Mouse (Mus musculus) kidney, postnatal 25 days (tissue): Measurements from ENCODE around the gene Pdgfb.

Experiments
- DNase-seq, 2 experiments: peaks; one replicate each; pipeline ENCODE4 v3.0.0; 2021; ENCODE audit warnings: mixed read lengths in 2 of 2

The Pdgfb gene

GRCm38 (mm10) chr15:80014321-80015210 is at the start of gene Pdgfb:
Pdgfb (minus strand) TSS chr15:80014977.
- DNase-seq, result peak; percentile 81 to 90

GRCm38 (mm10) chr15:80062821-80063220 is 48.0 kb upstream of the Pdgfb start:
- DNase-seq, result peak in 1 of 2 experiments; percentile 40

- no peak for DNase-seq
These were observed 47.6 kb upstream of the Pdgfb start for GRCm38 (mm10) chr15:80062339-80062738.

- DNase-seq, result peak in 1 of 2 experiments; percentile 45
These were observed 46.3 kb upstream of the Pdgfb start for GRCm38 (mm10) chr15:80061071-80061550.

- peak; percentile 35 to 67 for DNase-seq
These were observed 45.7 kb upstream of the Pdgfb start for GRCm38 (mm10) chr15:80060356-80061070.

GRCm38 (mm10) chr15:80059606-80060005 is 44.8 kb upstream of the Pdgfb start:
- DNase-seq, result peak; percentile 62 to 83

- no peak for DNase-seq
These were observed 43.4 kb upstream of the Pdgfb start for GRCm38 (mm10) chr15:80058151-80058550.

GRCm38 (mm10) chr15:80054034-80054710 is 39.4 kb upstream of the Pdgfb start:
- peak; percentile 23 to 69 for DNase-seq

GRCm38 (mm10) chr15:80053381-80054033 is 38.7 kb upstream of the Pdgfb start:
- peak; percentile 56 to 66 for DNase-seq

GRCm38 (mm10) chr15:80051782-80052181 is 37.0 kb upstream of the Pdgfb start:
- DNase-seq, result no peak

GRCm38 (mm10) chr15:80051092-80051761 is 36.5 kb upstream of the Pdgfb start:
- peak in 1 of 2 experiments; percentile 55 for DNase-seq

GRCm38 (mm10) chr15:80050093-80050492 is 35.3 kb upstream of the Pdgfb start:
- peak; percentile 59 to 86 for DNase-seq

GRCm38 (mm10) chr15:80047973-80048372 is 33.2 kb upstream of the Pdgfb start:
- DNase-seq, result no peak

GRCm38 (mm10) chr15:80047242-80047641 is 32.5 kb upstream of the Pdgfb start:
- DNase-seq, result no peak

GRCm38 (mm10) chr15:80045749-80046148 is 31.0 kb upstream of the Pdgfb start:
- DNase-seq, result no peak

GRCm38 (mm10) chr15:80044249-80044648 is 29.5 kb upstream of the Pdgfb start:
- no peak for DNase-seq

- no peak for DNase-seq
These were observed 27.4 kb upstream of the Pdgfb start for GRCm38 (mm10) chr15:80042152-80042551.

- DNase-seq, result no peak
These were observed 23.3 kb upstream of the Pdgfb start for GRCm38 (mm10) chr15:80038110-80038391.

- no peak for DNase-seq
These were observed 22.7 kb upstream of the Pdgfb start for GRCm38 (mm10) chr15:80037255-80038109.

- DNase-seq, result no peak
These were observed 20.6 kb upstream of the Pdgfb start for GRCm38 (mm10) chr15:80035341-80035885.

- DNase-seq, result no peak
These were observed 20.1 kb upstream of the Pdgfb start for GRCm38 (mm10) chr15:80034913-80035312.
